8 mouse cellular contexts compared by ENCODE assay signal in genomic region chr4:155563400-155564231, GRCm38 (mm10). TPM values are rescaled to one million over a fixed set of nuclear protein-coding genes. Genes with fewer than 3 reads are reported as not detected.
A peak's percentile ranks its signal among the peaks of the same experiment; 100 is the strongest.
DNase-seq lines count a peak whose midpoint lies in the region; ATAC-seq and TF ChIP-seq lines count a peak whose summit lies in the region.

No protein-coding gene starts in this region.

- peak; percentile 98 for DNase-seq in CH12.LX (ENCODE audit: extremely low read depth)
- DNase-seq in c-Kit-positive CD71-positive TER-119-negative erythroid progenitor cells, embryonic 14.5 days (ENCODE audit: low read depth) = peak; percentile 96
- DNase-seq in forebrain, embryonic 11.5 days (ENCODE audit: low spot score) = peak; percentile 99
- peak; percentile 97 to 98 for DNase-seq in kidney, postnatal 36 days
- peak; percentile 94 for DNase-seq in telencephalon, adult 2 months (ENCODE audit: low read depth, low spot score)

- H3K4me1 ChIP-seq in CH12.LX (ENCODE audit: control insufficient read depth in 1 of 2, insufficient read depth in 2 of 2) = peaks cover 21 to 76% of the 10 kb centered on the region in 2 experiments
- peaks cover 14% of the 10 kb centered on the region for H3K4me1 ChIP-seq in forebrain, embryonic 11.5 days (replicated peaks; ENCODE audit: control insufficient read depth, insufficient read depth, low read length)
- H3K4me1 ChIP-seq in heart, embryonic 16.5 days (ENCODE audit: control insufficient read depth, insufficient read depth, low read length) = peaks cover 44% of the 10 kb centered on the region
- H3K4me1 ChIP-seq in liver, embryonic 15.5 days (replicated peaks) = peaks cover 76% of the 10 kb centered on the region
- peaks cover 27% of the 10 kb centered on the region for H3K4me1 ChIP-seq in neural tube, embryonic 12.5 days

- in situ Hi-C loops in CH12.LX (cut with MboI; ENCODE audit: low pct_ligation_motif_present, low pct_unique_long_range_greater_than_20kb, low sequenced_read_pairs) = loop anchor here (10.0 kb wide), 1 partner anchor 49 kb away; no protein-coding TSS in a partner anchor

- TF ChIP-seq EP300 in CH12.LX (IDR thresholded peaks at IDR 0.05; ENCODE audit: low read length) = no peak

- ATAC-seq in forebrain, embryonic 11.5 days (replicated peaks; ENCODE audit: low FRiP score) = peak; percentile 96
- peak; percentile 92 for ATAC-seq in heart, embryonic 16.5 days (replicated peaks; ENCODE audit: extremely low read depth, insufficient read depth, low FRiP score)
- ATAC-seq in liver, embryonic 15.5 days (ENCODE audit: insufficient read depth) = peak; percentile 95
- ATAC-seq in neural tube, embryonic 12.5 days (ENCODE audit: low FRiP score, low read depth) = peak; percentile 95

- dilution Hi-C loops in CH12.LX (cut with MboI; ENCODE audit: extremely low pct_ligation_motif_present, extremely low pct_unique_long_range_greater_than_20kb, low sequenced_read_pairs) = no loop called here

- peak overlapping the region; percentile 87; the same call in 1 of the 2 replicates for H3K4me2 ChIP-seq in CH12.LX (ENCODE audit: insufficient read depth, low read depth, poor library complexity, severe bottlenecking)
- peak overlapping the region; percentile 92 for H3K4me2 ChIP-seq in forebrain, embryonic 11.5 days (ENCODE audit: low read depth, low read length, severe bottlenecking)
- H3K4me2 ChIP-seq in heart, embryonic 16.5 days (ENCODE audit: low read depth, low read length) = peak overlapping the region; percentile 78
- H3K4me2 ChIP-seq in liver, embryonic 15.5 days = peak overlapping the region; percentile 93
- peak overlapping the region; percentile 89 for H3K4me2 ChIP-seq in neural tube, embryonic 12.5 days (replicated peaks)

- H3K9me3 ChIP-seq in CH12.LX (replicated peaks; ENCODE audit: low read length) = no peaks in the 10 kb centered on the region
- H3K9me3 ChIP-seq in forebrain, embryonic 11.5 days (ENCODE audit: control insufficient read depth, low read length) = no peaks in the 10 kb centered on the region
- no peaks in the 10 kb centered on the region for H3K9me3 ChIP-seq in heart, embryonic 16.5 days (replicated peaks; ENCODE audit: control insufficient read depth, low read length)
- H3K9me3 ChIP-seq in liver, embryonic 15.5 days (replicated peaks) = no peaks in the 10 kb centered on the region
- H3K9me3 ChIP-seq in neural tube, embryonic 12.5 days = no peaks in the 10 kb centered on the region

- H3K79me2 ChIP-seq in CH12.LX (replicated peaks; ENCODE audit: control insufficient read depth, extremely low read depth, insufficient read depth, poor library complexity, severe bottlenecking) = peaks cover 42% of the 10 kb centered on the region

- H3K36me3 ChIP-seq in CH12.LX (replicated peaks in 1 of 2; ENCODE audit: control insufficient read depth in 1 of 2, insufficient read depth in 1 of 2, low read length in 1 of 2) = peaks cover 19 to 38% of the 10 kb centered on the region in 2 experiments
- peaks cover 6% of the 10 kb centered on the region for H3K36me3 ChIP-seq in forebrain, embryonic 11.5 days (ENCODE audit: control insufficient read depth, insufficient read depth, low read length)
- H3K36me3 ChIP-seq in heart, embryonic 16.5 days (ENCODE audit: control insufficient read depth, insufficient read depth) = peaks cover 15% of the 10 kb centered on the region
- H3K36me3 ChIP-seq in liver, embryonic 15.5 days (replicated peaks) = peaks cover 20% of the 10 kb centered on the region
- H3K36me3 ChIP-seq in neural tube, embryonic 12.5 days = peaks cover 26% of the 10 kb centered on the region

- WGBS in forebrain, embryonic 11.5 days = under 1% methylated on average over 69 of the region's 69 CpGs
- WGBS in heart, embryonic 16.5 days = under 1% methylated on average over 69 of the region's 69 CpGs
- under 1% methylated on average over 69 of the region's 69 CpGs for WGBS in liver, embryonic 15.5 days (ENCODE audit: insufficient replicate concordance)
- under 1% methylated on average over 69 of the region's 69 CpGs for WGBS in neural tube, embryonic 12.5 days

- TF ChIP-seq CTCF in CH12.LX (conservative IDR thresholded peaks at IDR 0.05 in 1 of 2, IDR thresholded peaks at IDR 0.05 in 1 of 2; ENCODE audit: low read depth in 2 of 2, low read length in 2 of 2) = peak in 1 of 2 experiments; percentile 74; a peak in 2 of 4 replicates

- peak overlapping the region; percentile 76 to 88 (median 81) for H3K4me3 ChIP-seq in CH12.LX (replicated peaks in 1 of 3; ENCODE audit: low read depth in 2 of 3, low read length in 2 of 3, poor library complexity in 1 of 3)
- H3K4me3 ChIP-seq in forebrain, embryonic 11.5 days (ENCODE audit: low read depth, low read length) = peak overlapping the region; percentile 76
- peak overlapping the region; percentile 79 for H3K4me3 ChIP-seq in heart, embryonic 16.5 days (ENCODE audit: low read length)
- peak overlapping the region; percentile 83 for H3K4me3 ChIP-seq in liver, embryonic 15.5 days (replicated peaks)
- peak overlapping the region; percentile 88 for H3K4me3 ChIP-seq in neural tube, embryonic 12.5 days

- peak overlapping the region; percentile 91 for H3K9ac ChIP-seq in CH12.LX (ENCODE audit: insufficient read depth, low read depth)
- peak overlapping the region; percentile 79 for H3K9ac ChIP-seq in forebrain, embryonic 11.5 days (ENCODE audit: low read length)
- H3K9ac ChIP-seq in heart, embryonic 16.5 days (ENCODE audit: low read length) = peak overlapping the region; percentile 87
- peak overlapping the region; percentile 85 for H3K9ac ChIP-seq in liver, embryonic 15.5 days
- H3K9ac ChIP-seq in neural tube, embryonic 12.5 days = peak overlapping the region; percentile 79

- no peaks in the 10 kb centered on the region for H3K27me3 ChIP-seq in CH12.LX (replicated peaks)
- H3K27me3 ChIP-seq in forebrain, embryonic 11.5 days (ENCODE audit: control insufficient read depth, insufficient read depth, low read length) = no peaks in the 10 kb centered on the region
- no peaks in the 10 kb centered on the region for H3K27me3 ChIP-seq in heart, embryonic 16.5 days (ENCODE audit: control insufficient read depth, insufficient read depth, low read length)
- no peaks in the 10 kb centered on the region for H3K27me3 ChIP-seq in liver, embryonic 15.5 days
- no peaks in the 10 kb centered on the region for H3K27me3 ChIP-seq in neural tube, embryonic 12.5 days (replicated peaks)

- TF ChIP-seq POLR2A in CH12.LX (IDR thresholded peaks at IDR 0.05; ENCODE audit: low read depth, low read length) = peak; percentile 88

- TF ChIP-seq RAD21 in CH12.LX (IDR thresholded peaks at IDR 0.05; ENCODE audit: low read depth, low read length) = peak; percentile 57

- peak overlapping the region; percentile 89 for H3K27ac ChIP-seq in CH12.LX (ENCODE audit: insufficient read depth, low read depth)
- peak overlapping the region; percentile 80 for H3K27ac ChIP-seq in forebrain, embryonic 11.5 days (ENCODE audit: low read depth, low read length)
- peak overlapping the region; percentile 92 for H3K27ac ChIP-seq in heart, embryonic 16.5 days (ENCODE audit: low read length)
- H3K27ac ChIP-seq in liver, embryonic 15.5 days (replicated peaks) = peak overlapping the region; percentile 89
- H3K27ac ChIP-seq in neural tube, embryonic 12.5 days = peak overlapping the region; percentile 70; the same call in 1 of the 2 replicates

TF ChIP-seq in CH12.LX, 34 proteins besides CTCF, POLR2A, EP300 and RAD21 (continues in another document):
- peak; percentile 68 for TF ChIP-seq USF2 (conservative IDR thresholded peaks at IDR 0.05; ENCODE audit: low read depth, low read length)
- TF ChIP-seq NELFE (IDR thresholded peaks at IDR 0.05; ENCODE audit: low read depth, low read length) = peak; percentile 97
- peak; percentile 61 for TF ChIP-seq IRF4 (IDR thresholded peaks at IDR 0.05; ENCODE audit: low read depth, low read length)
- no peak for TF ChIP-seq CHD1 (IDR thresholded peaks at IDR 0.05; ENCODE audit: low read depth, low read length)
- TF ChIP-seq SIN3A (IDR thresholded peaks at IDR 0.05; ENCODE audit: low read length) = peak; percentile 80
- peak; percentile 88 for TF ChIP-seq USF1 (IDR thresholded peaks at IDR 0.05; ENCODE audit: low read depth, low read length)
- TF ChIP-seq JUN (IDR thresholded peaks at IDR 0.05; ENCODE audit: insufficient read depth, low read depth, low read length) = no peak
- TF ChIP-seq TBP (conservative IDR thresholded peaks at IDR 0.05; ENCODE audit: low read depth, low read length) = 0 out of 2 replicates have a peak, but pooled peaks have one; percentile 5
- peak; percentile 75 for TF ChIP-seq ELF1 (IDR thresholded peaks at IDR 0.05; ENCODE audit: low read depth, low read length)
- TF ChIP-seq PAX5 (IDR thresholded peaks at IDR 0.05; ENCODE audit: low read length) = no peak
- peak; percentile 71 for TF ChIP-seq TCF12 (IDR thresholded peaks at IDR 0.05; ENCODE audit: low read depth, low read length)
- TF ChIP-seq POLR2AphosphoS2 (IDR thresholded peaks at IDR 0.05; ENCODE audit: low read depth, low read length) = peak; percentile 82
- no peak for TF ChIP-seq MEF2A (IDR thresholded peaks at IDR 0.05; ENCODE audit: borderline replicate concordance, low read depth, low read length)
- TF ChIP-seq NRF1 (IDR thresholded peaks at IDR 0.05; ENCODE audit: low read depth, low read length) = peak; percentile 93
- TF ChIP-seq UBTF (IDR thresholded peaks at IDR 0.05; ENCODE audit: low read depth, low read length) = peak; percentile 73; the same call in 1 of the 2 replicates
- peak; percentile 95 for TF ChIP-seq MXI1 (IDR thresholded peaks at IDR 0.05; ENCODE audit: low read depth, low read length)
- peak; percentile 93 for TF ChIP-seq BHLHE40 (IDR thresholded peaks at IDR 0.05; ENCODE audit: low read depth, low read length)

RNA-seq across cellular contexts. Expression of gene Nadk, which starts 1.4 kb away (rescaled TPM):
- total RNA-seq in CH12.LX (2012; rRNA removed) (138 and 162 TPM in 2 replicates), CH12.LX (2014; rRNA removed) (193 and 204 TPM in 2 replicates)
- 199 and 212 TPM in 2 replicates for polyA plus RNA-seq in CH12.LX (2012; ENCODE audit: insufficient read length, low read depth)
- 110 and 116 TPM in 2 replicates for polyA plus RNA-seq in forebrain, embryonic 11.5 days (2014; fragmentation: Nextera tagmentation; extraction: Ambion mirVana)
- polyA plus RNA-seq in heart, embryonic 16.5 days (2015; fragmentation: Nextera tagmentation; extraction: Ambion mirVana) = 52.4 and 52.8 TPM in 2 replicates
- polyA plus RNA-seq in liver, embryonic 15.5 days (2015; fragmentation: Nextera tagmentation; extraction: Ambion mirVana) = 46.9 and 51.4 TPM in 2 replicates
- polyA plus RNA-seq in neural tube, embryonic 12.5 days (2016; fragmentation: Nextera tagmentation; extraction: Ambion mirVana) = 86.9 and 88.2 TPM in 2 replicates

RNA-seq across cellular contexts. Expression of gene Slc35e2, which starts 37.6 kb away (rescaled TPM):
- total RNA-seq in CH12.LX (2012; rRNA removed) (14.2 and 14.6 TPM in 2 replicates), CH12.LX (2014; rRNA removed) (9.9 and 10.4 TPM in 2 replicates)
- 6.2 and 8.2 TPM in 2 replicates for polyA plus RNA-seq in CH12.LX (2012; ENCODE audit: insufficient read length, low read depth)
- polyA plus RNA-seq in forebrain, embryonic 11.5 days (2014; fragmentation: Nextera tagmentation; extraction: Ambion mirVana) = 16.0 and 16.5 TPM in 2 replicates
- 5.7 and 5.8 TPM in 2 replicates for polyA plus RNA-seq in heart, embryonic 16.5 days (2015; fragmentation: Nextera tagmentation; extraction: Ambion mirVana)
- 5.4 and 5.9 TPM in 2 replicates for polyA plus RNA-seq in liver, embryonic 15.5 days (2015; fragmentation: Nextera tagmentation; extraction: Ambion mirVana)
- polyA plus RNA-seq in neural tube, embryonic 12.5 days (2016; fragmentation: Nextera tagmentation; extraction: Ambion mirVana) = 16.2 and 16.7 TPM in 2 replicates

Comparison
In these comparisons a context has a peak if more than half of its experiments do, and no peak if none do; other contexts are left out.
1. Peak in every context shown above with its lines: DNase-seq, ATAC-seq, H3K4me3 ChIP-seq and H3K27ac ChIP-seq.